Mouse (Mus musculus): Measurements from ENCODE around the gene P2rx5.
A peak's percentile ranks its signal among the peaks of the same experiment; 100 is the strongest.

P2rx5 gene

GRCm38 (mm10) chr11:73159957-73160810 lies at the start of gene P2rx5:
Gene P2rx5 (plus strand): TSS chr11:73160421.
- DNase-seq (ENCODE audit: low spot score) = no peak

DNA sequence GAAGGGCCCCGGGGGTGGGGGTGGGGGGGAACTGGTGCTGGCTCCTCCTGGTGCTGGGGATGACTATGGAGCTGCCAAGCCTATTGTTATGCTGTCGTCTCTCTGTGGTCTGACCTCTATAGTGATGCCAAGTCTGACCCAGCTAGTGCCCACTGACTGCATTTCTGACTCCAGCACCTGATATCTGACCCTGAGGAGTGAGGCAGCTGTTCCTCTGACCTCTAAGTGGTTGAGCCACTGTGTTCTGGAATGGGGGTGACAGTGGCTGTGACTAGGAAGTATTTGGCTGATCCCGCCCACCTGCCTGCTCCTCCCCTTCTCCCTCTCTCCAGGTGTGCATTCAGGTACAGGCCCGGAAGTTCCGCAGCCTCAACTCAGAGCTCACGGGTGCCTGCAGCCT lies 48.8 kb upstream of the P2rx5 start:
- no peak for DNase-seq (ENCODE audit: low spot score)

GRCm38 (mm10) chr11:73126495-73126894 lies 33.7 kb upstream of the P2rx5 start:
- DNase-seq (ENCODE audit: low spot score) = no peak

- DNase-seq (ENCODE audit: low spot score) = no peak
Measured at GRCm38 (mm10) chr11:73131020-73131419, 29.2 kb upstream of the P2rx5 start.

GRCm38 (mm10) chr11:73132999-73133398 lies 27.2 kb upstream of the P2rx5 start:
- DNase-seq (ENCODE audit: low spot score) = no peak

- DNase-seq (ENCODE audit: low spot score) = no peak
Measured at GRCm38 (mm10) chr11:73134222-73134621, 26.0 kb upstream of the P2rx5 start.

DNA sequence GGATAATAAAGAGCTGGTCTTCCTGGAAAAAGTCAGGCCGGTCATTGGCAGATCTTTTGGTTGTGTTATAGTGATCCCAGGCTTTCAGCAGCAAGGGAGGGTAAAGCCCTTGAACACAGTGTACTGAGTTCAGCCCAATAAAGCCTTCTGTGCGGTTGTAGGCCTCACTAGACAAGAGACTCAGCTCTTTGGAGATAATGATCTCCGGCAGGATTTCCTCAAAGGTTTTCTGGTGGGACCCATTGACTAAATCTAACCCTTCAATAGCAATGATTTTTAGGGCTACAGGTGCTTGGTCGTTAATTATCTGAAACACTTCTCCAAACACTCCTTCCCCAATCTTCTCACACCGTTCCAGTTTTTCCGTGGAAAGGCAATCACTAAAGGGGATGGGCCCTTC lies 23.6 kb upstream of the P2rx5 start:
- no peak for DNase-seq (ENCODE audit: low spot score)

- peak; percentile 29 for DNase-seq (ENCODE audit: low spot score)
Measured at GRCm38 (mm10) chr11:73137116-73137515, 23.1 kb upstream of the P2rx5 start.

- DNase-seq (ENCODE audit: low spot score) = peak; percentile 86
Measured at GRCm38 (mm10) chr11:73137591-73138501, 22.4 kb upstream of the P2rx5 start, which contains the start of gene Haspin. Gene Haspin (minus strand): TSS chr11:73138294.

- no peak for DNase-seq (ENCODE audit: low spot score)
Measured at GRCm38 (mm10) chr11:73144261-73144681, 15.9 kb upstream of the P2rx5 start.

- DNase-seq (ENCODE audit: low spot score) = no peak
Measured at GRCm38 (mm10) chr11:73146026-73146974, 13.9 kb upstream of the P2rx5 start.

GRCm38 (mm10) chr11:73146975-73147365 lies 13.3 kb upstream of the P2rx5 start:
- DNase-seq (ENCODE audit: low spot score) = no peak

DNA sequence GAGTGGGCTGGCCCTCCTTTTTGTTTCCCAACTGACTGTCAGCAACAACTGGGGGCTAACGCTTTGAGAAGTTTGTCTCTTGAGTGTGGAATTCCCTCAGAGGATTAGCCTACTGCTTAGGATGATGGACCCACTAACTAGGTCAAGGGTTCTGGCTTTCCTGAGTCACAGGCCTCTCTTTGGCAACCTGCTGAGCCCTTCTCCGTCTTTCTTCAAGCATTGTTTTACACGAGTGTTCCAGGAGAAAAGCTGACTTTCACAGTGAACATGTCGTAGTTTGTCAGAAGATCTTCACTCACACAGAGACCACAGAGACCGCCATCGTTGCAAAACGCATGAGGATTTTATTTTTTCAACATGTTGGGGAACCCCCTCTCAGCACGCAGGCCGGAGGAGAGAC lies 12.0 kb upstream of the P2rx5 start:
- no peak for DNase-seq (ENCODE audit: low spot score)

DNA sequence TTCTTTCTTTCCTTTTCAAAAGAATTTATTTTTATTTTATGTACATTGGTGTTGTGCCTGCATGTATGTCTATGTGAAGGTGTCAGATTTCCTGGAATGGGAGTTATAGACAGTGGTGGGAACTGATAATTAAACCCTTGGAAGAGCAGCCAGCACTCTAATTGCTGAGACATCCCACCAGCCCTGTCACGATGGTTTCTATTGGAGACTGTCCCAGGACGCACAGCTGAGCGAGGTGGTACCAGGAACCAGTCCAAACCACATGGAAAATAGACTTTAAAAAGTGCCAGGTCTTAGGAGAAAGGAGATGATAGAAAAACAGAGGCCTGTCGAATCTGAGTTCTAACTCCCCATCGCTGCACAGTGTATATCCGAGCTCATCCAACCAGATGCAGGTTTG lies 5.2 kb upstream of the P2rx5 start:
- DNase-seq (ENCODE audit: low spot score) = no peak

DNA sequence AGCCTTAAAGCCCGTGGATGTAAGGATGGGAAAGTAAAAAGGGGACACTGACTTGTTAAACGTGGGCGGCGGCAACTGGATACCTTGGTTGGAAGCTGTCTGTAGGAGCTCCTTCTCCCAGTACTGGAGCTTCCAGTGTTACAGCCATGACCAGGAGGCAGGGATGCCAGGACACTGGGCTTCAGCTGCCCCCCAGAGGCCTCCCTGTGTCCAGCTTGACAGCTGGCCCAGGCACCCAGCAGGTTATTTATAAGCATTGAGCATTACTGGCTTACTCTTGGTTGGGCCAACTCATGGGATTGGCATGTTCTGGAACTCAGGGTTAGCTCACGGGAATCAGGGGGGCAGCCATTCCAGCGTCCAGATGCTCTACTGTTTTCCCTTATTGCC lies 585 bp downstream of the P2rx5 start:
- no peak for DNase-seq (ENCODE audit: low spot score)

- DNase-seq (ENCODE audit: low spot score) = no peak
Measured at GRCm38 (mm10) chr11:73161616-73162015, 1.4 kb downstream of the P2rx5 start.

DNA sequence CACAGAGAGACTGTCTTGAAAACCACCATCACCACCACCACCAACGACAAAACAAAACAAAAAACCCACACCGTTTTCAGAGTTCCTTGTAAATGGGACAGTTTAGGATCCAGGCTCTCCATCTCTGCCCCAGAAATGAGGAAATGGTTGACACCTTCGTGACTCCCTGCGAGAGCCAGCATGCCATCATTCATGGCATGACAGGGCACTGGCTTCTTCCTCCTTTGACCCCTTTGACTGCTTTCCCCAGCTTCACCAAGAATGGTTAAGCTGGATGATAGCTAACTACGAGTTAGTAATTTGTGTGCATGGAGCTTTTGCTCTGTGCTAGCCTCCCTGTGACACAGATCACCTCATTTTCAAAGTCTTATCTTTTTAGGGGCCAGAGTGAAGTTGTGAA lies 2.1 kb downstream of the P2rx5 start:
- DNase-seq (ENCODE audit: low spot score) = no peak

DNA sequence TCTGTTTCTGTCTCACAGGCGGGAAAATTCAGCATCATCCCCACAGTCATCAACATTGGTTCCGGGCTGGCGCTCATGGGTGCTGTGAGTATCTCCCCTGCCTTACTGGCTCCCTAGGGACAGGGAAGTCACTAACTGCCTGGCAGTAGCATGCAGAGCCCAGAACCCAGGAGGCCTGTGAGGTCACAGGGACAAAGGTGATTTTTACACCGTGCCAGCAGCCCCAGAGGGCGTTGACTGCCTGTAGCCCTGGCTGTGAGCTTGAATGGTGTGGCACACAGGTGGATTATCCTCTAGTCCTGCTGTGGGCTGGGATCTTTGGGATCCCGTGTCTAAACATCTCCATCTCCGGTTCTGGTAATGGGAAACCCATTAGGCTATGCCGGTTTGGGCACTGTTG lies 7.8 kb downstream of the P2rx5 start:
- DNase-seq (ENCODE audit: low spot score) = no peak

- DNase-seq (ENCODE audit: low spot score) = no peak
Measured at GRCm38 (mm10) chr11:73168576-73168975, 8.4 kb downstream of the P2rx5 start.

DNA sequence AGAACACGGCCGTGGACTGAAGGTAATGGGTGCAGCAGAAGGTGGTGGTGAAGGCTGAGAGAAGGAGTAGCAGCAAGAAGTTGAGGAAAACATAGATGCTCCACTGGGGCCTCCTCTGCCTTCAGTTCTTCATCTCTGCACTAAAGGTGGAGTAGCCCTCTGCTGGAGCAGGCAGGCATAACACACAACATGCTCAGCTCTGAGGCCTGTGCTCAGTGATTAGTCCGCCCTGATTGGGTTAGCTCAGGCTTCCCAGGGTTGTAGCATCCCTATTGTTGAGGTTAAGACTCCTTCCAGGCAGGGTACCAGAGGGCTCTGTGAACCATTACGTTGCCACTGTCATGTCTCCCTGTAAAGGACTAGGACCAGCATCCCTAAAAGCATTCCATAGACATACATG lies 9.0 kb downstream of the P2rx5 start:
- DNase-seq (ENCODE audit: low spot score) = peak; percentile 47

GRCm38 (mm10) chr11:73172186-73172585 lies 12.0 kb downstream of the P2rx5 start:
- no peak for DNase-seq (ENCODE audit: low spot score)

GRCm38 (mm10) chr11:73175612-73176011 lies 15.4 kb downstream of the P2rx5 start:
- DNase-seq (ENCODE audit: low spot score) = no peak
